ENCODE assay signal across 16 mouse cellular contexts in genomic region chr5:73223065-73223464, GRCm38 (mm10). TPM values are rescaled to one million over a fixed set of nuclear protein-coding genes. Genes with fewer than 3 reads are reported as not detected.
DNase-seq lines count a peak whose midpoint lies in the region; ATAC-seq lines count a peak whose summit lies in the region.
"Had no signal": no experiment of that assay in that cellular context is flagged by ENCODE, and none has a peak within 500 bp of the region (broad histone marks: within the 10 kb centered on the region; RNA-seq: fewer than 3 reads in every experiment).

No protein-coding gene starts in this region.

- H3K4me2 ChIP-seq in heart, embryonic 11.5 days = no peak overlapping the region
- H3K4me2 ChIP-seq in forebrain, embryonic 16.5 days (ENCODE audit: low read length) = no peak overlapping the region
- H3K4me2 ChIP-seq: embryonic facial prominence, embryonic 13.5 days; intestine, embryonic 15.5 days; liver, embryonic 13.5 days; lung, embryonic 15.5 days; neural tube, embryonic 13.5 days had no signal

- peaks cover 9% of the 10 kb centered on the region for H3K4me1 ChIP-seq in heart, embryonic 11.5 days (ENCODE audit: control insufficient read depth, insufficient read depth, low read length)
- 0 out of 2 replicates have a peak, but pooled peaks cover 2% of the 10 kb centered on the region for H3K4me1 ChIP-seq in forebrain, embryonic 16.5 days (replicated peaks; ENCODE audit: control insufficient read depth, insufficient read depth, low read length)
- H3K4me1 ChIP-seq: embryonic facial prominence, embryonic 13.5 days; intestine, embryonic 15.5 days; lung, embryonic 15.5 days had no signal

- WGBS in heart, embryonic 11.5 days (ENCODE audit: insufficient replicate concordance) = 61% methylated on average over 6 of the region's 6 CpGs
- 77% methylated on average over 6 of the region's 6 CpGs for WGBS in forebrain, embryonic 16.5 days

- H3K4me3 ChIP-seq in heart, embryonic 11.5 days (ENCODE audit: low read depth, low read length) = no peak overlapping the region
- no peak overlapping the region for H3K4me3 ChIP-seq in forebrain, embryonic 16.5 days (replicated peaks; ENCODE audit: low read length)
- H3K4me3 ChIP-seq: embryonic facial prominence, embryonic 13.5 days; hindbrain, embryonic 10.5 days; intestine, embryonic 15.5 days; liver, embryonic 13.5 days; lung, embryonic 15.5 days; neural tube, embryonic 13.5 days had no signal

- H3K9me3 ChIP-seq in heart, embryonic 11.5 days (replicated peaks; ENCODE audit: control insufficient read depth, low read length) = no peaks in the 10 kb centered on the region
- H3K9me3 ChIP-seq in forebrain, embryonic 16.5 days (ENCODE audit: control insufficient read depth, low read length) = no peaks in the 10 kb centered on the region
- H3K9me3 ChIP-seq: embryonic facial prominence, embryonic 13.5 days; hindbrain, embryonic 10.5 days; intestine, embryonic 15.5 days; liver, embryonic 13.5 days; lung, embryonic 15.5 days; neural tube, embryonic 13.5 days had no signal

- peak; percentile 26; the same call in 1 of the 2 replicates for ATAC-seq in heart, embryonic 11.5 days (replicated peaks; ENCODE audit: insufficient number of reproducible peaks, low FRiP score, low TSS enrichment)
- peak; percentile 72 for ATAC-seq in activated CD4-positive, CD25-positive, alpha-beta regulatory T cell, adult 4 months
- no peak for ATAC-seq in forebrain, embryonic 16.5 days
- ATAC-seq: intestine, embryonic 15.5 days had no signal

- H3K27ac ChIP-seq in heart, embryonic 11.5 days (ENCODE audit: low read depth, low read length) = no peak overlapping the region
- no peak overlapping the region for H3K27ac ChIP-seq in forebrain, embryonic 16.5 days (ENCODE audit: low read length)
- H3K27ac ChIP-seq: embryonic facial prominence, embryonic 13.5 days; hindbrain, embryonic 10.5 days; intestine, embryonic 15.5 days; liver, embryonic 13.5 days; lung, embryonic 15.5 days; neural tube, embryonic 13.5 days had no signal

- no peak overlapping the region for H3K9ac ChIP-seq in heart, embryonic 11.5 days (ENCODE audit: low read depth, low read length)
- no peak overlapping the region for H3K9ac ChIP-seq in forebrain, embryonic 16.5 days (replicated peaks; ENCODE audit: low read depth, low read length)
- H3K9ac ChIP-seq: embryonic facial prominence, embryonic 13.5 days; intestine, embryonic 15.5 days; liver, embryonic 13.5 days; lung, embryonic 15.5 days; neural tube, embryonic 13.5 days had no signal

- DNase-seq in heart, adult 8-10 months (ENCODE audit: low spot score) = no peak
- DNase-seq in right cerebral cortex, adult 18-20 months = peak; percentile 24
- DNase-seq in right cerebral cortex, postnatal 10 days (ENCODE audit: low spot score in 2 of 2) = no peak
- no peak for DNase-seq in layer of hippocampus, adult 9-11 months
- DNase-seq: cerebellum, adult 11-12 months; liver, embryonic 13.5 days; right cerebral cortex, postnatal 4 days; thymus, postnatal 4 days had no signal

- peaks cover 4% of the 10 kb centered on the region; the same call in 1 of the 2 replicates for H3K36me3 ChIP-seq in heart, embryonic 11.5 days (ENCODE audit: control insufficient read depth, insufficient read depth, low read length)
- no peaks in the 10 kb centered on the region for H3K36me3 ChIP-seq in forebrain, embryonic 16.5 days (ENCODE audit: control insufficient read depth, insufficient read depth)
- H3K36me3 ChIP-seq: intestine, embryonic 15.5 days had no signal

- H3K27me3 ChIP-seq in heart, embryonic 11.5 days (ENCODE audit: control insufficient read depth, insufficient read depth, low read length) = no peaks in the 10 kb centered on the region
- no peaks in the 10 kb centered on the region for H3K27me3 ChIP-seq in forebrain, embryonic 16.5 days (replicated peaks; ENCODE audit: control insufficient read depth, insufficient read depth, low read length)
- H3K27me3 ChIP-seq: embryonic facial prominence, embryonic 13.5 days; intestine, embryonic 15.5 days; liver, embryonic 13.5 days; lung, embryonic 15.5 days; neural tube, embryonic 13.5 days had no signal

RNA-seq across cellular contexts. Expression of gene Fryl, which starts 33.4 kb away (rescaled TPM):
- 38.1 and 40.8 TPM in 2 replicates for polyA plus RNA-seq in heart, embryonic 11.5 days (2014; fragmentation: Nextera tagmentation; extraction: Ambion mirVana)
- total RNA-seq in heart, adult 8-10 months (2022) = 10 to 100 TPM; 32.7 to 38.8 (median 35.1) TPM
- 10 to 100 TPM; 90.0 to 92.4 TPM for polyA plus RNA-seq in activated CD4-positive, CD25-positive, alpha-beta regulatory T cell, adult 4 months (2017; shearing (Covaris generic))
- 48.4 and 50.7 TPM in 2 replicates for polyA plus RNA-seq in forebrain, embryonic 16.5 days (2015; fragmentation: Nextera tagmentation; extraction: Ambion mirVana)
